Mouse (Mus musculus): ENCODE results near the gene Rnf187.
A peak's percentile ranks its signal among the peaks of the same experiment; 100 is the strongest.
"Not testable (repeated sequence)": the region's sequence is repeated elsewhere in the genome, so short reads cannot be mapped to it uniquely, and the experiment has no call there.

Gene Rnf187

GRCm38 (mm10) chr11:58965001-58965760 lies 26.5 kb upstream of the Rnf187 start:
- DNase-seq (ENCODE audit: low spot score in 2 of 2), result no peak

GRCm38 (mm10) chr11:58964216-58964615 lies 25.5 kb upstream of the Rnf187 start:
- no peak for DNase-seq (ENCODE audit: low spot score in 2 of 2)

GRCm38 (mm10) chr11:58963543-58963942 lies 24.8 kb upstream of the Rnf187 start:
- DNase-seq (ENCODE audit: low spot score in 2 of 2), result peak; percentile 61 to 77

GRCm38 (mm10) chr11:58961364-58962177 lies 22.9 kb upstream of the Rnf187 start:
- DNase-seq (ENCODE audit: low spot score in 2 of 2), result no peak

- peak; percentile 88 to 89 for DNase-seq (ENCODE audit: low spot score in 2 of 2)
Observed at GRCm38 (mm10) chr11:58959921-58960465, 21.3 kb upstream of the Rnf187 start.

GRCm38 (mm10) chr11:58959186-58959825 lies 20.6 kb upstream of the Rnf187 start:
- no peak for DNase-seq (ENCODE audit: low spot score in 2 of 2)

- DNase-seq (ENCODE audit: low spot score in 2 of 2), result peak in 1 of 2 experiments; percentile 61
Observed at GRCm38 (mm10) chr11:58958536-58958935, 19.8 kb upstream of the Rnf187 start.

- peak in 1 of 2 experiments; percentile 63 for DNase-seq (ENCODE audit: low spot score in 2 of 2)
Observed at GRCm38 (mm10) chr11:58957226-58957914, 18.7 kb upstream of the Rnf187 start.

GRCm38 (mm10) chr11:58955868-58956257 lies 17.1 kb upstream of the Rnf187 start:
- no peak for DNase-seq (ENCODE audit: low spot score in 2 of 2)

GRCm38 (mm10) chr11:58955143-58955867 lies 16.6 kb upstream of the Rnf187 start:
- peak in 1 of 2 experiments; percentile 65 for DNase-seq (ENCODE audit: low spot score in 2 of 2)

- peak; percentile 85 to 91 for DNase-seq (ENCODE audit: low spot score in 2 of 2)
Observed at GRCm38 (mm10) chr11:58954420-58955142, 15.9 kb upstream of the Rnf187 start, which contains the start of the genes Hist3h2a and Trim17. Gene Hist3h2a, plus strand, starts transcription at chr11:58954685. Gene Trim17, plus strand, starts transcription at chr11:58954685.

GRCm38 (mm10) chr11:58954170-58954419 lies 15.4 kb upstream of the Rnf187 start:
- DNase-seq (ENCODE audit: low spot score in 2 of 2), result not testable (repeated sequence)

- peak; percentile 60 to 82 for DNase-seq (ENCODE audit: low spot score in 2 of 2)
Observed at GRCm38 (mm10) chr11:58953351-58954169, 14.8 kb upstream of the Rnf187 start.

- no peak for DNase-seq (ENCODE audit: low spot score in 2 of 2)
Observed at GRCm38 (mm10) chr11:58951210-58951609, 12.5 kb upstream of the Rnf187 start.

- DNase-seq (ENCODE audit: low spot score in 2 of 2), result no peak
Observed at GRCm38 (mm10) chr11:58949480-58950431, 11.0 kb upstream of the Rnf187 start.

- peak; percentile 71 to 83 for DNase-seq (ENCODE audit: low spot score in 2 of 2)
Observed at GRCm38 (mm10) chr11:58948542-58949479, 10.1 kb upstream of the Rnf187 start, which contains the start of gene Hist3h2ba. Gene Hist3h2ba, plus strand, starts transcription at chr11:58948920.

Measured in spleen, postnatal 4 days (tissue).